Mouse (Mus musculus): ENCODE measurements around the gene Erg.

DNA sequence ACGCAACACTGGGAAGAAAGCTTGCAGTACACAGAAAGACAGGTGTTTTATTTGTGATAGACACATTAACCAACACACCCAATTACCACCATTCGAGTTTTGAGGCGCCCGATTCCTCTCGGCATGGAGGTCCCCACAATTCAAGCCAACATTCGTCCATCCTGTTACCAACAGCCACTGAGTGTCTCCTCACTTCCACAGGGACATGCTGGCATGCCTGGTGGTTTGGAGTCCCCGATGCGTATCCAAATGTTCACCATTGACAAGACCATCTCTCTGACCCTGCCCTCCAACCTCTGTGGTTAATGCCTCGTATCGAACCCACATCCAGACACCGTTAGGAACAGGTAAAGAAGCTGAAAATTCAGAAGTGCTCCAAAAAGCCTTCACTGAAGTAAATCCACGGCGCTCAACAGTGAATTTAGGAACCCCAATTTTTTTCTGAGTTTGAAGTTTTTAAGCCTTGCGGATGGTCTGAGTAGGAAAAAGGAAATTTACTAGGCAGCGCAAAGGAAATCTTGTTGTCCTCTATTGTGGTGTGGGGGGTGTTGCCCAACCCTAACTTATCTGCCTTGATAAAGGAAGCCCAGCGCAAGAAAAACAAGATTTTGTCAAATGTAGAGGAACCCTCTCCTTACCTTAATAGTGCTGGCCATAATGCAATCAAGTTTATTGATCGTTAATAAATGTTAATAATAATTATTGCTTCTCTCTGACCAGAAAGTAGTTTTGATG is 127.6 kb downstream of the Erg start:
- no peak for TF ChIP-seq POLR2A (IDR thresholded peaks at IDR 0.05; ENCODE audit: low read depth, low read length)
- TF ChIP-seq CTCF (IDR thresholded peaks at IDR 0.05; ENCODE audit: extremely low read depth, insufficient read length, insufficient replicate concordance, low read depth, low read length), result no peak
